Mouse (Mus musculus): ENCODE results near the gene Kif20b. TPM values are rescaled to one million over a fixed set of nuclear protein-coding genes. Genes with fewer than 3 reads are reported as not detected.

Gene Kif20b
- 0.25 TPM for polyA plus RNA-seq (2015; fragmentation: Illumina TruSeq; extraction: RNeasy Lipid Tissue Mini Kit (QIAGEN cat#74804); ENCODE audit: low read depth, low replicate concordance)

GRCm38 (mm10) chr19:34921652-34922602, at the start of gene Kif20b:
Gene Kif20b, plus strand, starts transcription at chr19:34922361.

GRCm38 (mm10) chr19:34878603-34879541, 43.3 kb upstream of the Kif20b start, which contains the start of gene Pank1:
Gene Pank1, minus strand, starts transcription at chr19:34879455.

Other genes starting within 250 kb of the Kif20b start
- 1.6 TPM for gene Slc16a12, start 175.1 kb upstream of the Kif20b start, polyA plus RNA-seq (2015; fragmentation: Illumina TruSeq; extraction: RNeasy Lipid Tissue Mini Kit (QIAGEN cat#74804); ENCODE audit: low read depth, low replicate concordance)
- 14.0 TPM for gene Pank1, start 42.9 kb upstream of the Kif20b start, polyA plus RNA-seq (2015; fragmentation: Illumina TruSeq; extraction: RNeasy Lipid Tissue Mini Kit (QIAGEN cat#74804); ENCODE audit: low read depth, low replicate concordance)

Data from brain, adult 10 weeks (tissue).